Mouse (Mus musculus) liver, postnatal 0 days (tissue): ENCODE measurements around the gene Gm9048.
"Not testable (repeated sequence)": the region's sequence is repeated elsewhere in the genome, so short reads cannot be mapped to it uniquely, and the experiment has no call there.

ENCODE experiments used
- CTCF ChIP-seq: sonication (generic); IDR thresholded peaks from 2 replicates; pipeline ENCODE4 v1.5.1; 2016; ENCODE audit warnings: antibody characterized with exemption, low read depth
- EP300 ChIP-seq: IDR thresholded peaks from 2 replicates; pipeline ENCODE4 v1.6.1; 2016; ENCODE audit warnings: antibody characterized with exemption, low read depth, mild to moderate bottlenecking

DNA sequence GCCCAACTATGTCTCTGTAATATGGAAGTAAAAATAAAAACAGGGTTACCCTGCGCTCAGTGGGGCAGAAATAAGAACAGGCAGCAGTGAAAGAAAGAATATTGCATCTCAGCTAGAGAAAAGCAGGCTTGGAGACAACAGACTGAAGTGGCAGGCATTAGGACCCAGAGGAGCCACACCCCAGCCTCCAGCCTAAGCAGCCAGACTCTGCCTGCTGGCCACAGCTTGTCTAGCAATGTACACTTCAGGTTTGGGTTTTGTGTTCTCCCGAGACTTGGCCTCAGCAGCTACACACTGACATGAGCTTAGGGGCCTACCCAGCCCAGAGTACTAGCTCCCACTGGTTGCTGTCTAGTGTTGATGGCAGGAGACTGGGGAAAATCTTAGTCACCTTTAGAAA lies 46.3 kb downstream of the Gm9048 start:
- not testable (repeated sequence) for TF ChIP-seq EP300, CTCF
